ENCODE assay signal across 9 mouse cellular contexts in genomic region chr2:131176491-131176890, GRCm38 (mm10). TPM values are rescaled to one million over a fixed set of nuclear protein-coding genes. Genes with fewer than 3 reads are reported as not detected.
DNase-seq lines count a peak whose midpoint lies in the region; ATAC-seq and TF ChIP-seq lines count a peak whose summit lies in the region.
"Had no signal": no experiment of that assay in that cellular context is flagged by ENCODE, and none has a peak within 500 bp of the region (broad histone marks: within the 10 kb centered on the region; RNA-seq: fewer than 3 reads in every experiment).

No protein-coding gene starts in this region.

- ATAC-seq in forebrain, postnatal 0 days: no peak
- ATAC-seq in erythroid progenitor cell, adult 5-6 weeks (replicated peaks; ENCODE audit: low FRiP score, poor library complexity, severe bottlenecking): no peak

- TF ChIP-seq CTCF in forebrain, postnatal 0 days (IDR thresholded peaks at IDR 0.05; ENCODE audit: low read depth): no peak

- peaks cover 66% of the 10 kb centered on the region for H3K4me1 ChIP-seq in forebrain, embryonic 10.5 days
- H3K4me1 ChIP-seq in forebrain, postnatal 0 days (ENCODE audit: insufficient read depth): peaks cover 33% of the 10 kb centered on the region
- peaks cover 26% of the 10 kb centered on the region for H3K4me1 ChIP-seq in brown adipose tissue, adult 24 weeks (ENCODE audit: control insufficient read depth, insufficient read depth, insufficient read length, low read length)

- no peak for DNase-seq in forebrain, embryonic 10.5 days (ENCODE audit: extremely low spot score, low spot score)
- no peak for DNase-seq in forebrain, postnatal 0 days
- peak; percentile 93 for DNase-seq in kidney, adult 9 months
- peak; percentile 52 to 71 for DNase-seq in lung, postnatal 4 days
- no peak for DNase-seq in left cerebral cortex, adult 18-20 months (ENCODE audit: low spot score in 2 of 2)
- DNase-seq in spleen, postnatal 4 days (ENCODE audit: low spot score in 2 of 2): no peak
- DNase-seq: heart, postnatal 10 days had no signal

- no peak overlapping the region for H3K4me2 ChIP-seq in forebrain, postnatal 0 days (ENCODE audit: low read depth)

- 60% methylated on average over 5 of the region's 5 CpGs for WGBS in forebrain, embryonic 10.5 days
- WGBS in forebrain, postnatal 0 days: 62% methylated on average over 5 of the region's 5 CpGs

- no peak overlapping the region for H3K9ac ChIP-seq in forebrain, postnatal 0 days

- peak overlapping the region; percentile 87 for H3K4me3 ChIP-seq in forebrain, embryonic 10.5 days
- no peak overlapping the region for H3K4me3 ChIP-seq in forebrain, postnatal 0 days (ENCODE audit: low read depth, low read length)
- H3K4me3 ChIP-seq in brown adipose tissue, adult 24 weeks (ENCODE audit: insufficient read depth, low read depth, low read length): peak overlapping the region; percentile 9; the same call in 1 of the 2 replicates

- peaks cover 30% of the 10 kb centered on the region for H3K27me3 ChIP-seq in forebrain, embryonic 10.5 days (ENCODE audit: poor library complexity, severe bottlenecking)
- no peaks in the 10 kb centered on the region for H3K27me3 ChIP-seq in forebrain, postnatal 0 days (ENCODE audit: insufficient read depth, low read length)

- H3K36me3 ChIP-seq in forebrain, embryonic 10.5 days (replicated peaks): peaks cover 33% of the 10 kb centered on the region
- H3K36me3 ChIP-seq in forebrain, postnatal 0 days (ENCODE audit: insufficient read depth): peaks cover 11% of the 10 kb centered on the region; the same call in 1 of the 2 replicates

- H3K9me3 ChIP-seq in forebrain, embryonic 10.5 days: no peaks in the 10 kb centered on the region
- H3K9me3 ChIP-seq in forebrain, postnatal 0 days (ENCODE audit: low read length): no peaks in the 10 kb centered on the region

- H3K27ac ChIP-seq in forebrain, embryonic 10.5 days: 0 out of 2 replicates have a peak overlapping the region, but pooled peaks have one; percentile 27
- no peak overlapping the region for H3K27ac ChIP-seq in forebrain, postnatal 0 days (ENCODE audit: low read depth, low read length)
- peak overlapping the region; percentile 87 for H3K27ac ChIP-seq in brown adipose tissue, adult 24 weeks (replicated peaks; ENCODE audit: low read depth, low read length)

RNA-seq across cellular contexts. Expression of gene Cenpb, which starts 3.4 kb away (rescaled TPM):
- polyA plus RNA-seq in forebrain, embryonic 10.5 days (2016; fragmentation: Nextera tagmentation; extraction: Ambion mirVana): 8.9 and 10.0 TPM in 2 replicates
- 113 and 120 TPM in 2 replicates for total RNA-seq in forebrain, postnatal 0 days (2014; rRNA removed)
- 13.0 and 17.9 TPM in 2 replicates for polyA plus RNA-seq in forebrain, postnatal 0 days (2015; fragmentation: Nextera tagmentation; extraction: Ambion mirVana)
- polyA plus RNA-seq in brown adipose tissue, adult 24 weeks (2012; ENCODE audit: insufficient read depth, insufficient read length, missing spikeins): 78.2 and 99.0 TPM in 2 replicates
- total RNA-seq in left cerebral cortex, adult 18-20 months (2021): 10 to 100 TPM; 64.2 to 64.3 TPM
- total RNA-seq in erythroid progenitor cell, adult 5-6 weeks (2015; ENCODE audit: low replicate concordance): 8.3 and 8.8 TPM in 2 replicates
- 12.5 and 15.1 TPM in 2 replicates for total RNA-seq in erythroid progenitor cell, adult 5-6 weeks (2017; ENCODE audit: low replicate concordance)

RNA-seq across cellular contexts. Expression of gene Cdc25b, which starts 10.3 kb away (rescaled TPM):
- polyA plus RNA-seq in forebrain, embryonic 10.5 days (2016; fragmentation: Nextera tagmentation; extraction: Ambion mirVana): 65.9 and 79.3 TPM in 2 replicates
- total RNA-seq in forebrain, postnatal 0 days (2014; rRNA removed): 10.6 and 11.7 TPM in 2 replicates
- polyA plus RNA-seq in forebrain, postnatal 0 days (2015; fragmentation: Nextera tagmentation; extraction: Ambion mirVana): 12.4 and 15.2 TPM in 2 replicates
- 2.4 and 2.5 TPM in 2 replicates for polyA plus RNA-seq in brown adipose tissue, adult 24 weeks (2012; ENCODE audit: insufficient read depth, insufficient read length, missing spikeins)
- total RNA-seq in left cerebral cortex, adult 18-20 months (2021): 10 to 100 TPM; 15.2 to 21.6 TPM
- total RNA-seq in erythroid progenitor cell, adult 5-6 weeks (2015; ENCODE audit: low replicate concordance): 345 and 367 TPM in 2 replicates
- 664 and 783 TPM in 2 replicates for total RNA-seq in erythroid progenitor cell, adult 5-6 weeks (2017; ENCODE audit: low replicate concordance)

RNA-seq across cellular contexts. Expression of gene Spef1, which starts 10.6 kb away (rescaled TPM):
- polyA plus RNA-seq in forebrain, embryonic 10.5 days (2016; fragmentation: Nextera tagmentation; extraction: Ambion mirVana): 4.4 and 4.6 TPM in 2 replicates
- 19.6 and 26.2 TPM in 2 replicates for total RNA-seq in forebrain, postnatal 0 days (2014; rRNA removed)
- 7.7 and 9.7 TPM in 2 replicates for polyA plus RNA-seq in forebrain, postnatal 0 days (2015; fragmentation: Nextera tagmentation; extraction: Ambion mirVana)
- polyA plus RNA-seq in brown adipose tissue, adult 24 weeks (2012; ENCODE audit: insufficient read depth, insufficient read length, missing spikeins): 5.3 and 9.2 TPM in 2 replicates
- total RNA-seq in left cerebral cortex, adult 18-20 months (2021): 1 to 10 TPM; 7.6 to 9.2 TPM
- total RNA-seq in erythroid progenitor cell, adult 5-6 weeks (2015; ENCODE audit: low replicate concordance): 4.6 and 4.7 TPM in 2 replicates
- total RNA-seq in erythroid progenitor cell, adult 5-6 weeks (2017; ENCODE audit: low replicate concordance): 4.1 and 6.4 TPM in 2 replicates

RNA-seq across cellular contexts. Expression of gene 1700037H04Rik, which starts 16.6 kb away (rescaled TPM):
- polyA plus RNA-seq in forebrain, embryonic 10.5 days (2016; fragmentation: Nextera tagmentation; extraction: Ambion mirVana): 128 and 129 TPM in 2 replicates
- total RNA-seq in forebrain, postnatal 0 days (2014; rRNA removed): 47.2 and 95.0 TPM in 2 replicates
- 94.0 and 96.2 TPM in 2 replicates for polyA plus RNA-seq in forebrain, postnatal 0 days (2015; fragmentation: Nextera tagmentation; extraction: Ambion mirVana)
- 426 and 428 TPM in 2 replicates for polyA plus RNA-seq in brown adipose tissue, adult 24 weeks (2012; ENCODE audit: insufficient read depth, insufficient read length, missing spikeins)
- 10 to 100 TPM; 69.3 to 85.6 TPM for total RNA-seq in left cerebral cortex, adult 18-20 months (2021)
- total RNA-seq in erythroid progenitor cell, adult 5-6 weeks (2015; ENCODE audit: low replicate concordance): 124 and 160 TPM in 2 replicates
- total RNA-seq in erythroid progenitor cell, adult 5-6 weeks (2017; ENCODE audit: low replicate concordance): 58.5 and 68.4 TPM in 2 replicates

RNA-seq across cellular contexts. Expression of gene Ap5s1, which starts 30.4 kb away (rescaled TPM):
- polyA plus RNA-seq in forebrain, embryonic 10.5 days (2016; fragmentation: Nextera tagmentation; extraction: Ambion mirVana): 23.2 and 26.9 TPM in 2 replicates
- total RNA-seq in forebrain, postnatal 0 days (2014; rRNA removed): 37.4 and 40.7 TPM in 2 replicates
- polyA plus RNA-seq in forebrain, postnatal 0 days (2015; fragmentation: Nextera tagmentation; extraction: Ambion mirVana): 36.1 and 36.8 TPM in 2 replicates
- polyA plus RNA-seq in brown adipose tissue, adult 24 weeks (2012; ENCODE audit: insufficient read depth, insufficient read length, missing spikeins): 15.9 and 26.0 TPM in 2 replicates
- total RNA-seq in left cerebral cortex, adult 18-20 months (2021): 10 to 100 TPM; 23.1 to 25.1 TPM
- 10.8 and 11.3 TPM in 2 replicates for total RNA-seq in erythroid progenitor cell, adult 5-6 weeks (2015; ENCODE audit: low replicate concordance)
- 10.9 and 11.4 TPM in 2 replicates for total RNA-seq in erythroid progenitor cell, adult 5-6 weeks (2017; ENCODE audit: low replicate concordance)

Comparison
In these comparisons a context has a peak if more than half of its experiments do, and no peak if none do; other contexts are left out.
1. DNase-seq: peak in kidney, adult 9 months (single experiment) and lung, postnatal 4 days (2 of 2); none in forebrain, embryonic 10.5 days (single experiment), forebrain, postnatal 0 days (single experiment), left cerebral cortex, adult 18-20 months (0 of 2) and spleen, postnatal 4 days (0 of 2).
2. RNA of gene Cdc25b, which starts 10.3 kb away (total RNA-seq): 345 to 783 TPM in erythroid progenitor cell, adult 5-6 weeks; 15.2 to 21.6 TPM in left cerebral cortex, adult 18-20 months and 10.6 to 11.7 TPM in forebrain, postnatal 0 days; every median in the first group is over 10 times any median in the second.